Comparison of ENCODE assay signal across 20 mouse cellular contexts in the genomic region with DNA sequence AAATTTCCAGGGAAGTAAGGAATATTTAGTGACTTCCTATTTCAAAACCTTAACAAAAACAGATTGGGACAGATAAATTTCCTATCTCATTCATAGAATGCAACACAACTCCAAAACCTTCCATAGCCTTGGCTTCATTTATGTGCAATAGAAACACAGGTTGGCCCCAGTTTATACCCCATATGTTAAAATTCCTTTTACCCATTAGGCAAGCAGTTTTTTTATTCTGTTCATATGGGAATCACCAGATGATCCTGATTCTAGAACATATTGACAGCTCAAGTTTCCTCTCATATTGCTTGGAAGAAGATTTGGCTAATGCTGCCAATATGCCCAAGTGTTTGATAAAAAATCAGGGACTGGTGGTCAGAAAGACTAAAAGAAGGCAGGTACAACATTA.
DNase-seq lines count a peak whose midpoint lies in the region; ATAC-seq and TF ChIP-seq lines count a peak whose summit lies in the region.
"Had no signal": no experiment of that assay in that cellular context is flagged by ENCODE, and none has a peak within 500 bp of the region (broad histone marks: within the 10 kb centered on the region; RNA-seq: fewer than 3 reads in every experiment).

No protein-coding gene starts in this region.

- H3K4me1 ChIP-seq in forebrain, embryonic 14.5 days (ENCODE audit: control insufficient read depth, insufficient read depth, low read length) = no peaks in the 10 kb centered on the region
- no peaks in the 10 kb centered on the region for H3K4me1 ChIP-seq in forebrain, embryonic 11.5 days (replicated peaks; ENCODE audit: control insufficient read depth, insufficient read depth, low read length)
- H3K4me1 ChIP-seq in forebrain, postnatal 0 days (ENCODE audit: insufficient read depth) = no peaks in the 10 kb centered on the region
- no peaks in the 10 kb centered on the region for H3K4me1 ChIP-seq in intestine, embryonic 16.5 days (ENCODE audit: control insufficient read depth, insufficient read depth, low read length)
- H3K4me1 ChIP-seq: embryonic facial prominence, embryonic 13.5 days; embryonic facial prominence, embryonic 15.5 days had no signal

- H3K27ac ChIP-seq in forebrain, embryonic 14.5 days (ENCODE audit: low read depth, low read length) = no peak overlapping the region
- H3K27ac ChIP-seq in forebrain, embryonic 11.5 days (ENCODE audit: low read depth, low read length) = no peak overlapping the region
- no peak overlapping the region for H3K27ac ChIP-seq in forebrain, postnatal 0 days (ENCODE audit: low read depth, low read length)
- H3K27ac ChIP-seq in intestine, embryonic 16.5 days (ENCODE audit: low read length) = no peak overlapping the region
- H3K27ac ChIP-seq: embryonic facial prominence, embryonic 13.5 days; embryonic facial prominence, embryonic 15.5 days had no signal

- ATAC-seq in forebrain, embryonic 14.5 days = no peak
- no peak for ATAC-seq in forebrain, embryonic 11.5 days (replicated peaks; ENCODE audit: low FRiP score)
- ATAC-seq in forebrain, postnatal 0 days = peak; percentile 20; the same call in 1 of the 2 replicates
- ATAC-seq in intestine, embryonic 16.5 days = no peak

- H3K4me2 ChIP-seq in forebrain, embryonic 14.5 days (ENCODE audit: low read length) = no peak overlapping the region
- H3K4me2 ChIP-seq in forebrain, embryonic 11.5 days (ENCODE audit: low read depth, low read length, severe bottlenecking) = no peak overlapping the region
- no peak overlapping the region for H3K4me2 ChIP-seq in forebrain, postnatal 0 days (ENCODE audit: low read depth)
- H3K4me2 ChIP-seq in intestine, embryonic 16.5 days (ENCODE audit: low read depth, low read length) = no peak overlapping the region
- H3K4me2 ChIP-seq: embryonic facial prominence, embryonic 13.5 days; embryonic facial prominence, embryonic 15.5 days had no signal

- TF ChIP-seq POLR2A in brain, embryonic 14.5 days (IDR thresholded peaks at IDR 0.05; ENCODE audit: borderline replicate concordance, extremely low read depth, insufficient read depth, insufficient read length, poor library complexity, severe bottlenecking) = no peak

- no peaks in the 10 kb centered on the region for H3K36me3 ChIP-seq in forebrain, embryonic 14.5 days (ENCODE audit: control insufficient read depth, insufficient read depth, low read length)
- H3K36me3 ChIP-seq in forebrain, embryonic 11.5 days (ENCODE audit: control insufficient read depth, insufficient read depth, low read length) = no peaks in the 10 kb centered on the region
- no peaks in the 10 kb centered on the region for H3K36me3 ChIP-seq in forebrain, postnatal 0 days (ENCODE audit: insufficient read depth)
- H3K36me3 ChIP-seq in intestine, embryonic 16.5 days (ENCODE audit: control insufficient read depth, insufficient read depth, low read length) = no peaks in the 10 kb centered on the region
- H3K36me3 ChIP-seq: embryonic facial prominence, embryonic 13.5 days; embryonic facial prominence, embryonic 15.5 days had no signal

- no peak overlapping the region for H3K4me3 ChIP-seq in forebrain, embryonic 14.5 days (ENCODE audit: low read depth, low read length)
- no peak overlapping the region for H3K4me3 ChIP-seq in forebrain, embryonic 11.5 days (ENCODE audit: low read depth, low read length)
- H3K4me3 ChIP-seq in forebrain, postnatal 0 days (ENCODE audit: low read depth, low read length) = no peak overlapping the region
- H3K4me3 ChIP-seq in intestine, embryonic 16.5 days (ENCODE audit: low read length) = no peak overlapping the region
- H3K4me3 ChIP-seq: embryonic facial prominence, embryonic 13.5 days; embryonic facial prominence, embryonic 15.5 days; erythroblast, embryonic 14.5 days had no signal

- H3K9ac ChIP-seq in forebrain, embryonic 14.5 days (ENCODE audit: low read length) = no peak overlapping the region
- H3K9ac ChIP-seq in forebrain, embryonic 11.5 days (ENCODE audit: low read length) = no peak overlapping the region
- H3K9ac ChIP-seq in forebrain, postnatal 0 days = no peak overlapping the region
- H3K9ac ChIP-seq in intestine, embryonic 16.5 days (ENCODE audit: low read depth, low read length) = no peak overlapping the region
- H3K9ac ChIP-seq: embryonic facial prominence, embryonic 13.5 days; embryonic facial prominence, embryonic 15.5 days had no signal

- TF ChIP-seq CTCF in brain, embryonic 14.5 days (IDR thresholded peaks at IDR 0.05; ENCODE audit: borderline replicate concordance, extremely low read depth, insufficient read depth, insufficient read length) = no peak
- TF ChIP-seq CTCF in forebrain, postnatal 0 days (IDR thresholded peaks at IDR 0.05; ENCODE audit: low read depth) = no peak

- H3K27me3 ChIP-seq in forebrain, embryonic 14.5 days (replicated peaks; ENCODE audit: control insufficient read depth, insufficient read depth, low read length) = no peaks in the 10 kb centered on the region
- H3K27me3 ChIP-seq in forebrain, embryonic 11.5 days (ENCODE audit: control insufficient read depth, insufficient read depth, low read length) = no peaks in the 10 kb centered on the region
- H3K27me3 ChIP-seq in forebrain, postnatal 0 days (ENCODE audit: insufficient read depth, low read length) = no peaks in the 10 kb centered on the region
- H3K27me3 ChIP-seq in intestine, embryonic 16.5 days (replicated peaks; ENCODE audit: control insufficient read depth, insufficient read depth, low read length) = no peaks in the 10 kb centered on the region
- H3K27me3 ChIP-seq: embryonic facial prominence, embryonic 13.5 days; embryonic facial prominence, embryonic 15.5 days had no signal

- DNase-seq in forebrain, embryonic 14.5 days (ENCODE audit: low spot score) = peak; percentile 44
- no peak for DNase-seq in forebrain, embryonic 11.5 days (ENCODE audit: low spot score)
- peak; percentile 49 for DNase-seq in brain, embryonic 14.5 days (ENCODE audit: low read depth)
- peak; percentile 4 for DNase-seq in brain, embryonic 18.5 days (ENCODE audit: low read depth, low spot score)
- peak; percentile 33 for DNase-seq in forebrain, postnatal 0 days
- no peak for DNase-seq in gastrocnemius, postnatal 4 days (ENCODE audit: low spot score in 2 of 2)
- DNase-seq: adrenal gland, adult 2 months; adrenal gland, postnatal 10 days; adrenal gland, postnatal 25 days; cerebellum, adult 11 months; cerebellum, adult 18-20 months; cerebellum, adult 8-10 months; cerebellum, adult 9-11 months; cerebellum, postnatal 14 days; cerebellum, postnatal 36 days; embryo, embryonic 11 days had no signal

- no peaks in the 10 kb centered on the region for H3K9me3 ChIP-seq in forebrain, embryonic 14.5 days (replicated peaks; ENCODE audit: control insufficient read depth, low read length)
- H3K9me3 ChIP-seq in forebrain, embryonic 11.5 days (ENCODE audit: control insufficient read depth, low read length) = no peaks in the 10 kb centered on the region
- no peaks in the 10 kb centered on the region for H3K9me3 ChIP-seq in forebrain, postnatal 0 days (ENCODE audit: low read length)
- H3K9me3 ChIP-seq in intestine, embryonic 16.5 days (ENCODE audit: control insufficient read depth, low read length) = no peaks in the 10 kb centered on the region
- H3K9me3 ChIP-seq: embryonic facial prominence, embryonic 13.5 days; embryonic facial prominence, embryonic 15.5 days had no signal

Comparison
In these comparisons a context has a peak if more than half of its experiments do, and no peak if none do; other contexts are left out.
1. DNase-seq: peak in forebrain, embryonic 14.5 days (single experiment), brain, embryonic 14.5 days (single experiment), brain, embryonic 18.5 days (single experiment) and forebrain, postnatal 0 days (single experiment); none in forebrain, embryonic 11.5 days (single experiment) and gastrocnemius, postnatal 4 days (0 of 2).